Mouse (Mus musculus) liver, embryonic 11.5 days (tissue): ENCODE measurements around the gene Mrpl51. TPM values are rescaled to one million over a fixed set of nuclear protein-coding genes. Genes with fewer than 3 reads are reported as not detected.
A peak's percentile ranks its signal among the peaks of the same experiment; 100 is the strongest.

Experiments used
- ATAC-seq: fragments of 200-750 bp; cut with Nextera tagmentation; replicated peaks from 2 replicates; pipeline ENCODE4 v1.8.0; 2017; ENCODE audit warnings: moderate number of reproducible peaks, mild to moderate bottlenecking, moderate TSS enrichment, moderate library complexity; ENCODE audit not compliant: low FRiP score
- DNase-seq: peaks from one replicate; pipeline ENCODE4 v3.0.0-alpha.2; 2017; ENCODE audit warnings: low spot score
- H3K27ac ChIP-seq: fragments of 300-500 bp; sonication (generic); 2 replicates; pipeline ENCODE4 v1.5.1; 2014; ENCODE audit warnings: mild to moderate bottlenecking, low read depth, low read length, control low read depth
- H3K27me3 ChIP-seq: fragments of 300-500 bp; sonication (generic); replicated peaks from 2 replicates; pipeline ENCODE4 v1.6.1; 2014; ENCODE audit warnings: low read length, mixed read lengths; ENCODE audit not compliant: control insufficient read depth, insufficient read depth
- H3K36me3 ChIP-seq: fragments of 300-500 bp; sonication (generic); 2 replicates; pipeline ENCODE4 v1.6.1; 2014; ENCODE audit warnings: mild to moderate bottlenecking, low read length, moderate library complexity, mixed read lengths; ENCODE audit not compliant: control insufficient read depth, insufficient read depth
- H3K4me1 ChIP-seq: fragments of 300-500 bp; sonication (generic); replicated peaks from 2 replicates; pipeline ENCODE4 v1.6.1; 2014; ENCODE audit warnings: low read length, mixed read lengths; ENCODE audit not compliant: control insufficient read depth, insufficient read depth
- H3K4me2 ChIP-seq: fragments of 300-500 bp; sonication (generic); 2 replicates; pipeline ENCODE4 v1.6.1; 2014; ENCODE audit warnings: mild to moderate bottlenecking, control low read depth, moderate library complexity
- H3K4me3 ChIP-seq: fragments of 300-500 bp; sonication (generic); 2 replicates; pipeline ENCODE4 v1.5.1; 2014; ENCODE audit warnings: low read depth, low read length, control low read depth
- H3K9ac ChIP-seq: fragments of 300-500 bp; sonication (generic); 2 replicates; pipeline ENCODE4 v1.6.1; 2014; ENCODE audit warnings: low read depth, low read length, control low read depth
- H3K9me3 ChIP-seq: fragments of 300-500 bp; sonication (generic); 2 replicates; pipeline ENCODE4 v1.6.1; 2016; ENCODE audit warnings: low read length, inconsistent platforms, mixed read lengths; ENCODE audit not compliant: control insufficient read depth
- WGBS: fragments of 180-500 bp; shearing (Covaris S2); extraction: QIAGEN DNeasy Blood & Tissue Kit; methylation state at CpG from one replicate; pipeline ENCODE4 v1.1.7; 2014; 5-methylcytosine and 5-hydroxymethylcytosine counted together
- polyA plus RNA-seq: library from polyadenylated mRNA; unstranded; fragments of >200 nt; fragmentation: Nextera tagmentation; extraction: Ambion mirVana; gene quantifications from 2 replicates; pipeline ENCODE4 v1.2.1, GENCODE M21; 2014

The Mrpl51 gene
- polyA plus RNA-seq, 1 experiment from 2014 or later, result 311 TPM

GRCm38 (mm10) chr6:125215148-125215954, 23.8 kb downstream of the Mrpl51 start, which contains the start of gene Vamp1:
Gene Vamp1 (plus strand): TSS chr6:125215551.
- H3K9me3 ChIP-seq, result no peaks in the 10 kb centered on the region
- ATAC-seq (peak; percentile 96), DNase-seq (peak; percentile 86)
- peak within 1 kb of the TSS; percentile 36; the same call in 1 of the 2 replicates for H3K27ac ChIP-seq
- peaks cover 4% of the 10 kb centered on the region; the same call in 1 of the 2 replicates for H3K27me3 ChIP-seq
- peak within 1 kb of the TSS; percentile 89 for H3K4me2 ChIP-seq
- under 1% methylated on average over 48 of the region's 48 CpGs for WGBS
- H3K4me1 ChIP-seq, result peaks cover 5% of the 10 kb centered on the region; the same call in 1 of the 2 replicates
- H3K9ac ChIP-seq, result peak within 1 kb of the TSS; percentile 86
- H3K4me3 ChIP-seq, result peak within 1 kb of the TSS; percentile 79
- no peaks in the 10 kb centered on the region; the same call in 1 of the 2 replicates for H3K36me3 ChIP-seq

DNA sequence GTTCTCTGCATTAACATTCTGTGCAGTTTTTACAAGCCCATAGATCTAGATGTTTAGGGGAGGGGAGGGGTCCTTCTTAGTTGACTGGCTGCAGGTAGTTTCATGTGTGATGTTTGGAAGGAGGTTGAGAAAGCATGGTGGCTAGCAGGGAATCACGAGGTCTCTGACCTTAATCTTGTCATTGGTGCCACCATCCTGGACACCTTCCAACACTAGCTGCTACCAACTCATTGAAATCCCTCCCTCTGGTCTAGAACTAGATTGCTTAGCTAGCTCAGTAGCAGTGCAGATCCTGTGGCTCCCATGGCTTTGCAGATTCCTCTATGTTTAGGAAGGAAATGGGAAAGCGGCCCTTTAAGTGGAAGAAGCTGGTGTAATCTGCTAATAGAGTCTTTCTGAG, 25.3 kb downstream of the Mrpl51 start:
- Histone ChIP-seq H3K9ac (no peak overlapping the region), H3K36me3 (no peaks in the 10 kb centered on the region; the same call in 1 of the 2 replicates), H3K4me3 (0 out of 2 replicates have a peak overlapping the region, but pooled peaks have one; percentile 2), H3K27me3 (peaks cover 4% of the 10 kb centered on the region; the same call in 1 of the 2 replicates), H3K4me2 (peak overlapping the region; percentile 89), H3K9me3 (no peaks in the 10 kb centered on the region), H3K4me1 (peaks cover 5% of the 10 kb centered on the region; the same call in 1 of the 2 replicates), H3K27ac (no peak overlapping the region)
- ATAC-seq, result no peak
- no peak for DNase-seq
- 76% methylated on average over 2 of the region's 2 CpGs for WGBS

- H3K36me3 ChIP-seq, result no peaks in the 10 kb centered on the region; the same call in 1 of the 2 replicates
- H3K9ac ChIP-seq, result no peak overlapping the region
- H3K27me3 ChIP-seq, result peaks cover 4% of the 10 kb centered on the region; the same call in 1 of the 2 replicates
- H3K4me1 ChIP-seq, result peaks cover 5% of the 10 kb centered on the region; the same call in 1 of the 2 replicates
- H3K27ac ChIP-seq, result no peak overlapping the region
- ATAC-seq (no peak), DNase-seq (no peak)
- H3K9me3 ChIP-seq, result no peaks in the 10 kb centered on the region
- WGBS, result 87% methylated on average over 11 of the region's 11 CpGs
- H3K4me3 ChIP-seq, result no peak overlapping the region
- no peak overlapping the region for H3K4me2 ChIP-seq
Observed at GRCm38 (mm10) chr6:125217899-125218298, 26.3 kb downstream of the Mrpl51 start.

GRCm38 (mm10) chr6:125218963-125219362, 27.4 kb downstream of the Mrpl51 start:
- Histone ChIP-seq H3K9me3 (no peaks in the 10 kb centered on the region), H3K4me1 (peaks cover 5% of the 10 kb centered on the region; the same call in 1 of the 2 replicates), H3K4me3 (no peak overlapping the region), H3K9ac (no peak overlapping the region), H3K4me2 (no peak overlapping the region), H3K27me3 (no peaks in the 10 kb centered on the region), H3K27ac (no peak overlapping the region), H3K36me3 (no peaks in the 10 kb centered on the region; the same call in 1 of the 2 replicates)
- no peak for DNase-seq
- no peak for ATAC-seq
- WGBS, result 79% methylated on average over 4 of the region's 4 CpGs

GRCm38 (mm10) chr6:125221115-125221745, 29.6 kb downstream of the Mrpl51 start:
- no peaks in the 10 kb centered on the region for H3K9me3 ChIP-seq
- no peak overlapping the region for H3K27ac ChIP-seq
- 91% methylated on average over 20 of the region's 20 CpGs for WGBS
- peaks cover 1% of the 10 kb centered on the region; the same call in 1 of the 2 replicates for H3K4me1 ChIP-seq
- H3K4me2 ChIP-seq, result no peak overlapping the region
- H3K36me3 ChIP-seq, result no peaks in the 10 kb centered on the region; the same call in 1 of the 2 replicates
- H3K27me3 ChIP-seq, result no peaks in the 10 kb centered on the region
- H3K4me3 ChIP-seq, result no peak overlapping the region
- DNase-seq, result no peak
- no peak overlapping the region for H3K9ac ChIP-seq
- ATAC-seq, result no peak

DNA sequence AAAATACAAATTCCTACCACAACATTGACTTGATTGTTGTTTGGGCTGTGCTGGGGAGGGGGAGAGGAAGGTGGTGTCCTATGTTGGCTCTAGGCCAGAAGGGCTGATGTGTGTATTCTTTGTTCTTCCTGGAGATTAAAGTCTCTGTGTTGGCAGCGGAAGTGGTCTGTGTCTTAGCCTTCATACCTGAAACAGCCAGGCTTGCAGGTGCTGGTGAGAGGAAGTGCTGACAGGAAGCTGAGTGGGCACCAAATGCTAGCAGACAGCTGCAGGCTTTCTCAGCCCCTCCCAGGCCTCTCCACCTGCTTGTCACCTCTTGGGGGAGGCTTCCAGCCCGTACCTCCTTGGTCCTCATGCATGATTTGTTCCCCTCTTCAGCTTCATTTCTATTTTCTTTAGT, 30.5 kb downstream of the Mrpl51 start:
- Histone ChIP-seq H3K36me3 (no peaks in the 10 kb centered on the region; the same call in 1 of the 2 replicates), H3K9me3 (no peaks in the 10 kb centered on the region), H3K4me1 (no peaks in the 10 kb centered on the region), H3K27ac (no peak overlapping the region), H3K27me3 (no peaks in the 10 kb centered on the region), H3K4me2 (no peak overlapping the region), H3K9ac (no peak overlapping the region), H3K4me3 (no peak overlapping the region)
- 68% methylated on average over 2 of the region's 2 CpGs for WGBS
- no peak for DNase-seq
- no peak for ATAC-seq

- no peaks in the 10 kb centered on the region; the same call in 1 of the 2 replicates for H3K36me3 ChIP-seq
- 81% methylated on average over 3 of the region's 3 CpGs for WGBS
- ATAC-seq (no peak), DNase-seq (no peak)
- H3K27ac ChIP-seq, result no peak overlapping the region
- no peak overlapping the region for H3K4me2 ChIP-seq
- no peaks in the 10 kb centered on the region for H3K4me1 ChIP-seq
- H3K9me3 ChIP-seq, result no peaks in the 10 kb centered on the region
- H3K9ac ChIP-seq, result no peak overlapping the region
- H3K27me3 ChIP-seq, result no peaks in the 10 kb centered on the region
- H3K4me3 ChIP-seq, result no peak overlapping the region
Observed at GRCm38 (mm10) chr6:125222577-125222976, 31.0 kb downstream of the Mrpl51 start.

- Histone ChIP-seq H3K4me3 (no peak overlapping the region), H3K4me2 (no peak overlapping the region), H3K27ac (no peak overlapping the region), H3K9me3 (no peaks in the 10 kb centered on the region), H3K36me3 (no peaks in the 10 kb centered on the region), H3K27me3 (no peaks in the 10 kb centered on the region), H3K4me1 (no peaks in the 10 kb centered on the region), H3K9ac (no peak overlapping the region)
- WGBS, result 73% methylated on average over 5 of the region's 5 CpGs
- DNase-seq (no peak), ATAC-seq (no peak)
Observed at GRCm38 (mm10) chr6:125225518-125226115, 34.0 kb downstream of the Mrpl51 start.
